In genomic region chr10:66919953-66920760, GRCm38 (mm10) we compare ENCODE assay signal across 8 mouse cellular contexts.
DNase-seq lines count a peak whose midpoint lies in the region; ATAC-seq and TF ChIP-seq lines count a peak whose summit lies in the region.

No protein-coding gene starts in this region.

- H3K4me1 ChIP-seq in spleen, adult 2 months (ENCODE audit: control insufficient read depth, insufficient read depth, insufficient read length), result peaks cover 5% of the 10 kb centered on the region; the same call in 1 of the 2 replicates
- H3K4me1 ChIP-seq in embryonic facial prominence, embryonic 10.5 days, result peaks cover 38% of the 10 kb centered on the region
- peaks cover 50% of the 10 kb centered on the region for H3K4me1 ChIP-seq in limb, embryonic 10.5 days
- H3K4me1 ChIP-seq in midbrain, embryonic 11.5 days (ENCODE audit: control insufficient read depth, insufficient read depth, low read length), result peaks cover 24% of the 10 kb centered on the region

- no peak for TF ChIP-seq POLR2A in spleen, adult 2 months (IDR thresholded peaks at IDR 0.05; ENCODE audit: low read depth, low read length)

- peak overlapping the region; percentile 46 for H3K4me3 ChIP-seq in spleen, adult 2 months (ENCODE audit: extremely low read depth, insufficient read depth, insufficient read length)
- H3K4me3 ChIP-seq in embryonic facial prominence, embryonic 10.5 days, result peak overlapping the region; percentile 50
- peak overlapping the region; percentile 47 for H3K4me3 ChIP-seq in limb, embryonic 10.5 days
- peak overlapping the region; percentile 15; the same call in 1 of the 2 replicates for H3K4me3 ChIP-seq in midbrain, embryonic 11.5 days (ENCODE audit: low read depth, low read length)

- WGBS in spleen, adult 2 months, result 2% methylated on average over 14 of the region's 14 CpGs
- WGBS in embryonic facial prominence, embryonic 10.5 days, result 1% methylated on average over 14 of the region's 14 CpGs
- WGBS in limb, embryonic 10.5 days, result 2% methylated on average over 14 of the region's 14 CpGs
- under 1% methylated on average over 14 of the region's 14 CpGs for WGBS in midbrain, embryonic 11.5 days

- H3K9ac ChIP-seq in midbrain, embryonic 11.5 days (ENCODE audit: low read length), result peak overlapping the region; percentile 53

- no peak overlapping the region for H3K27ac ChIP-seq in spleen, adult 2 months (ENCODE audit: insufficient read depth, low read length)
- peak overlapping the region; percentile 79 for H3K27ac ChIP-seq in embryonic facial prominence, embryonic 10.5 days (replicated peaks)
- H3K27ac ChIP-seq in limb, embryonic 10.5 days, result peak overlapping the region; percentile 83
- H3K27ac ChIP-seq in midbrain, embryonic 11.5 days (ENCODE audit: low read depth, low read length), result peak overlapping the region; percentile 55

- H3K9me3 ChIP-seq in embryonic facial prominence, embryonic 10.5 days, result no peaks in the 10 kb centered on the region
- no peaks in the 10 kb centered on the region for H3K9me3 ChIP-seq in limb, embryonic 10.5 days (replicated peaks)
- H3K9me3 ChIP-seq in midbrain, embryonic 11.5 days (ENCODE audit: control insufficient read depth, low read length), result no peaks in the 10 kb centered on the region

- H3K27me3 ChIP-seq in spleen, adult 2 months (ENCODE audit: control insufficient read depth, insufficient read depth, low read length), result no peaks in the 10 kb centered on the region
- H3K27me3 ChIP-seq in embryonic facial prominence, embryonic 10.5 days (replicated peaks; ENCODE audit: low read depth, poor library complexity, severe bottlenecking), result peaks cover 26% of the 10 kb centered on the region
- no peaks in the 10 kb centered on the region for H3K27me3 ChIP-seq in limb, embryonic 10.5 days (ENCODE audit: low read depth, poor library complexity, severe bottlenecking)
- H3K27me3 ChIP-seq in midbrain, embryonic 11.5 days (ENCODE audit: control insufficient read depth, insufficient read depth, low read length), result no peaks in the 10 kb centered on the region

- peak; percentile 88 for ATAC-seq in midbrain, embryonic 11.5 days (ENCODE audit: low FRiP score)

- peak overlapping the region; percentile 36 for H3K4me2 ChIP-seq in midbrain, embryonic 11.5 days

- peak in 1 of 2 experiments; percentile 34 for DNase-seq in spleen, adult 2 months (ENCODE audit: low read depth in 1 of 2, low spot score in 2 of 2)
- DNase-seq in spleen, adult 12 weeks (ENCODE audit: low spot score), result no peak
- DNase-seq in embryonic facial prominence, embryonic 10.5 days (ENCODE audit: low spot score), result peak; percentile 78
- peak; percentile 86 to 88 for DNase-seq in heart, adult 18-20 months
- DNase-seq in kidney, adult 11 months, result peak; percentile 92
- DNase-seq in limb, embryonic 10.5 days (ENCODE audit: low spot score), result peak; percentile 69
- DNase-seq in midbrain, embryonic 11.5 days (ENCODE audit: low spot score, missing footprints), result no peak
- DNase-seq in skeletal muscle tissue, adult 2 months (ENCODE audit: low read depth, low spot score), result peak; percentile 77

- H3K36me3 ChIP-seq in spleen, adult 2 months (ENCODE audit: control insufficient read depth, insufficient read depth, low read length), result no peaks in the 10 kb centered on the region
- no peaks in the 10 kb centered on the region for H3K36me3 ChIP-seq in embryonic facial prominence, embryonic 10.5 days (replicated peaks)
- no peaks in the 10 kb centered on the region for H3K36me3 ChIP-seq in limb, embryonic 10.5 days
- no peaks in the 10 kb centered on the region for H3K36me3 ChIP-seq in midbrain, embryonic 11.5 days (ENCODE audit: control insufficient read depth, insufficient read depth, low read length)

- no peak for TF ChIP-seq CTCF in spleen, adult 2 months (IDR thresholded peaks at IDR 0.05; ENCODE audit: extremely low read depth, insufficient read depth, insufficient read length, insufficient replicate concordance)

Comparison
In these comparisons a context has a peak if more than half of its experiments do, and no peak if none do; other contexts are left out.
1. DNase-seq: peak in embryonic facial prominence, embryonic 10.5 days (single experiment), heart, adult 18-20 months (2 of 2), kidney, adult 11 months (single experiment), limb, embryonic 10.5 days (single experiment) and skeletal muscle tissue, adult 2 months (single experiment); none in spleen, adult 12 weeks (single experiment) and midbrain, embryonic 11.5 days (single experiment).
2. Peak in every context shown above with its lines, with median percentiles within 50 percentile points of each other: H3K4me3 ChIP-seq.